Mouse (Mus musculus) erythroblast, adult 5-6 weeks (primary cell): ENCODE results near the gene Polr1e. TPM values are rescaled to one million over a fixed set of nuclear protein-coding genes. Genes with fewer than 3 reads are reported as not detected.
"Not testable (repeated sequence)": the region's sequence is repeated elsewhere in the genome, so short reads cannot be mapped to it uniquely, and the experiment has no call there.

Source experiments
- ATAC-seq: replicated peaks from 2 replicates; pipeline ENCODE4 v1.8.0; 2016; ENCODE audit warnings: moderate number of reproducible peaks, mild to moderate bottlenecking, moderate TSS enrichment, inconsistent platforms; ENCODE audit not compliant: poor library complexity, low FRiP score, severe bottlenecking
- total RNA-seq, 2 experiments: library from RNA; stranded (forward) in 1 of 2; stranded (reverse) in 1 of 2; fragments of 150-400 nt in 1 of 2; fragments of 200-764, 138-1000 nt in 1 of 2; gene quantifications; 2 replicates each; pipeline versions ENCODE4 v1.2.3 to v1.2.4; 2015 to 2017; ENCODE audit warnings: low replicate concordance in 2 of 2

The Polr1e gene
- total RNA-seq (2015; ENCODE audit: low replicate concordance) = 10.4 and 17.9 TPM in 2 replicates
- total RNA-seq (2017; ENCODE audit: low replicate concordance) = 8.1 and 9.8 TPM in 2 replicates

- ATAC-seq = peak; percentile 97
Measured at GRCm38 (mm10) chr4:45018452-45018980, at the start of gene Polr1e. TSS of gene Polr1e (plus strand) at chr4:45018583.

DNA sequence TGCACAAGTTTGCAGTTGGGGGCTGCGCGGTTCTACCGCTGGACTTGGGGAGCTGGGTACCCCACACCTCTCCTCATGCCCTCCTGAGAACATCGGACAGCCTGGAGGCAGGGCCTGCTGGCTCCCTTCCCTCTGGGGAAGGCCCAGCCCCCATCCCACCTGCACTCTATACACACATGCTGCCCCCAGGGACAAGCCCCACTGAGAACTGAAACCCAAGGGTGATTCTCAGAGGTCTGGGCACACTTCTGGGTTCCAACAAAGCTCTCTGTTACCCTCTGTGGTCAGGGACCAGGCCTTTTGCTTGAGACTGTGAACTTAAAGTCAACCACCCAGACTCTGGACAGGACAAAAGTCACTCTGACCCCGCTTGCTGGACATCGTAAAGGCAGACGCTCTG lies 48.3 kb upstream of the Polr1e start:
- no peak for ATAC-seq

DNA sequence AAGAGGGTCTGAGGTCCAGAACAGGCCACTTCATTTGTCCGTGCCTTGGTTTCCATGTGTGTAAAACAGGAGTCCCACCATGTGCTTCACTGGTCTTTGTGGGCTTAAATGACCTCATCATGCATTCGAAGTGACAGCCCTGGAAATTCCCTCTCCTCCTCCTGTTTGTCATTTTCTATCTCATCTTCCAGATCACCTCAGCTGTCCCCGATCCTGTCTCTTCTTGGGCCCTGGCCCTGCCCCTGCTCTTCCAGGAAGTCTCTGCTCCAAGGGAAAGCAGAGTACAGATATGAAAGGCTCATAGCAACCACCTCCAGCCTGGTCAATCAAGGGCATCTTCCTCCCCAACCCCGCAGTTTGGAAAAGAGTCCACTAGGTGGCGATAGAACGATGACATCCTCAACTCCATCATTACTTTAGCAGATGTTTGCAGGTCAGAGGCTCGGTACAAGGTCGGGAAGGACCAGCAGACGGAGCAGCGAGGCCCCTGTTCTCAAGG lies 47.7 kb upstream of the Polr1e start:
- peak; percentile 53 for ATAC-seq

DNA sequence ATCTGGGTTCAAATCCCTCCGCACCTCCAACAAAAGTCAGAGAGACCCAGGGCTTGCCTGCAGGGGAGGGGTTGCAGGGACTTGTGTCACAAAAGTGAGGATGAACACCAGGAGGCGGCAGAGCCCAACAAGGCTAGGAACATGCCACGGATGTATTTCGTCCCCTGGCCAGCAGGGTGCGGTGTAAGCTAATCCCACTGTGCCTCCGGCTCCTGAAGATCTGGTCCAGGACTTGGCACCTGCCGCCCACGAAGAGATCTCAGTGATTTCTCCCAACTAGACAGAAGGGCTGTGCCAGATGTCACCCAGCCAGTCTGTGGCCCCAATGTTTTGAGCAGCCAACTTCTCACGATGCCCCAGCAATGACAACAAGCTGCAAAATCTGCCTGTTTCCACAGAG lies 44.9 kb upstream of the Polr1e start:
- ATAC-seq = peak; percentile 91

- ATAC-seq = 0 out of 2 replicates have a peak, but pooled peaks have one; percentile 18
Measured at GRCm38 (mm10) chr4:44973871-44974270, 44.5 kb upstream of the Polr1e start.

DNA sequence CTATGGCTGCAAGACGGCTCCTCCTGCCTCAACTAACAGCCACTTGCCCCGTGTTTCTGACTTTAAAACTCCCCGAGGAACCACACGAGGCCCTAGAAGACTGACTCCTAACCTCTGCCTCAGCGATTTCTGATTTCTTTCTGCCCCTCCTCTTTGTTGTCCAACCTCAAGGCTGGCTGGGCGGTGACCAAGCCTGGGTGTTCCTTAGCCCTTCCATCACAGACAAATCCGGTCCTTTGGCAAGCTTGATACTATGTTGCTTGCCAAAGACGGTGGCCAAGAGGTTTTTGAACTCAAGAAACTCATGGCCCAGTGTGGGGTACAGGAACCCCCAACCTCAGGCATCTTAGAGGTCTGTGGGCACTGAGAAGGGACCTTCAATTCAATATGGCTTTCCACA lies 44.1 kb upstream of the Polr1e start:
- ATAC-seq = no peak

- no peak for ATAC-seq
Measured at GRCm38 (mm10) chr4:44976026-44976615, 42.3 kb upstream of the Polr1e start.

- no peak for ATAC-seq
Measured at GRCm38 (mm10) chr4:44976921-44977710, 41.3 kb upstream of the Polr1e start.

DNA sequence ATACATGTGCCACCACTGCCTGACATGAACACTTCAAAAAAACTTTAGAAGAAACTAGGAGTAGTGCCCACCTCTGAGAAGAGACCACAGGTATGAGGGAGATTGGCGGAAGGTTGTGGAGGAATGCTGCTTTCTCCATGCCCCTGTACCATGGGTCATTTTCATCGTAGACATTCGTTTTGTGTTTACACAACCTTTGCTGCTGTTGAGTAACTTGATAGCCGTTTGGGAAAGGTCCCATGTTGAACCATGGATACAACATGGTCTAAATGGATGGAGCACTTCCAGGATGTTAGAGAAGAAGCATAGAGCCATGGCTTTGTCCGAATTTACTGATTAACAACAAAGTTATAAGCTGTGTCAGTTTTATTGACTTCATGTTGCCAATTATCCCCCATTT lies 40.2 kb upstream of the Polr1e start:
- ATAC-seq = no peak

GRCm38 (mm10) chr4:44979794-44980338 lies 38.5 kb upstream of the Polr1e start:
- ATAC-seq = no peak

- ATAC-seq = peak; percentile 80
Measured at GRCm38 (mm10) chr4:44981280-44981973, 37.0 kb upstream of the Polr1e start, which contains the start of gene Grhpr. TSS of gene Grhpr (plus strand) at chr4:44981395.

- ATAC-seq = no peak
Measured at GRCm38 (mm10) chr4:44981974-44982287, 36.5 kb upstream of the Polr1e start.

GRCm38 (mm10) chr4:44982440-44983130 lies 35.8 kb upstream of the Polr1e start:
- ATAC-seq = no peak

DNA sequence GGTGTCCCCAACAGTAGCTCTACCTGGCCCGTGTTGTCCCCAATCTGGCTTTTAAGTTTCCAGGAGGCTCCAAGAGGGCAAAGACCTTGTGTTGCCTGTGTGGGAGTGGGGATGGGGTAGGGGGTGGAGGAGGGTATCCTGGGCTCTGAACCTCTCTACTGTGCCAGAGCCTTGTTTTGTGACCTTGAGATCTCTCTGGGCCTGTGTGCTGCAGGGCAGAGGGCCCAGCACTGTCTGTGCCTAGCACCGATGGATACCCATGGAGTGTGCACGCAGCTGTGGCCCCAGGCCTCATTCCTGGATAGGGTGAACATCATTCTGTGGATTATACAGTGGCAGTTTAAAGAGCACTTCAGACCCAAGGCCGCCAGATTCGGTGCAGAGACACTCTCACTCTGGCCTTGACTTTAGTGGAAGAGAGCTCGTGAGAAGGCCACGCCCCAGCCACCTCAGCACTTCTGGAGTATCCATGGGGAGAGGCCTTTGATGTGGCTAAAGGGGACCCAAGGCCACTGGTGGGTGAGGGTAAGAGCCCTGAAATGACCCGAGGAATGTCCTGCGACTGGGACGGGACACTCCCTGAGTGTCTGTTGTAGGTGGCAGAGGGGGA lies 35.1 kb upstream of the Polr1e start:
- ATAC-seq = no peak

- no peak for ATAC-seq
Measured at GRCm38 (mm10) chr4:44990560-44990959, 27.8 kb upstream of the Polr1e start.

DNA sequence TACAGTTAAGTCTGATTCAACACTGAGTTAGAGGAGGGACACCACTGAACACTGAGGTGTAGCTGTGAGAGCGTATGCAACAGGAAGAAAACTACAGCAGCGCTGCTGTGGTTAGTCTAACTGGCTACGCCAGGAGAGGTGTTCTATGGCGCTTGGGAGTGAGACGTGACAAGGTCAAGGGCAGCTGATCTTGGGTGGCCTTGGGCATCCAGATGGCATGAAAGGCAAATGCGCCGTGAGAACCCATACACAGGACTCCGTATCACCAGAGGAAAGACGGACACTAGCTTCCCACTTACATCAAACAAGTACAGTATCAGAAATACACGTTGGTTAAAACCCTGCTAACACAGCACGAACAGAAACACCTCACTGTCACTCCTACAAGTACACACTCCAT lies 26.1 kb upstream of the Polr1e start:
- ATAC-seq = not testable (repeated sequence)

DNA sequence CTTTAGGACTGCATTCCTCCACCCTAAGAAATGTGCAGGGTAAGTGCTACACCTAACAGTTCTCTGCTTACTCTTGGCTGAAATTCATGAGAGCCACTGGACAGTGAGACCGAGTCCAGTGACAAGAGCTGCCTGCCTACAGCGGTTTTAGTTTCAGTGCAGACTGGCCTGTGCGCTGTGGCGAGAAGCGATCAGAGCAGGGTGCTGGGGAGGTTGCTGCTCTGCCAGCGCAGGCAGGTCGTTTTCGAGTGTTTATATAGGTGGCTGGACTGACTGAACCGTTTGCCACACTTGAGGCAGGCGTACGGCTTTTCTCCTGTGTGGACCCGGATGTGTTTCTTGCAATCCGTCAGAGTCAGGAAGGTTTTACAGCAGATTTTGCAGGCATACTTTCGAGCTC lies 25.2 kb upstream of the Polr1e start:
- not testable (repeated sequence) for ATAC-seq

GRCm38 (mm10) chr4:44993847-44994246 lies 24.5 kb upstream of the Polr1e start:
- ATAC-seq = peak; percentile 95

GRCm38 (mm10) chr4:44994776-44995175 lies 23.6 kb upstream of the Polr1e start:
- ATAC-seq = no peak
